Mouse (Mus musculus): ENCODE measurements around the gene Thoc3. TPM values are rescaled to one million over a fixed set of nuclear protein-coding genes. Genes with fewer than 3 reads are reported as not detected.
"Not testable (repeated sequence)": the region's sequence is repeated elsewhere in the genome, so short reads cannot be mapped to it uniquely, and the experiment has no call there.

Gene Thoc3
- 131 and 142 TPM in 2 replicates for polyA plus RNA-seq (2015; fragmentation: Nextera tagmentation; extraction: Ambion mirVana)

GRCm38 (mm10) chr13:54468098-54469011 lies at the start of gene Thoc3:
TSS of gene Thoc3 (minus strand) at chr13:54468849.
- Histone ChIP-seq H3K4me2 (replicated peaks) (peak within 1 kb of the TSS; percentile 90), H3K4me3 (peak within 1 kb of the TSS; percentile 94), H3K4me1 (peaks cover 11% of the 10 kb centered on the region), H3K36me3 (peaks cover 42% of the 10 kb centered on the region), H3K9me3 (peaks cover 15% of the 10 kb centered on the region), H3K9ac (peak within 1 kb of the TSS; percentile 92), H3K27me3 (no peaks in the 10 kb centered on the region), H3K27ac (0 out of 2 replicates have a peak within 1 kb of the TSS, but pooled peaks have one; percentile 10)
- under 1% methylated on average over 67 of the region's 67 CpGs for WGBS
- peak; percentile 95 for ATAC-seq (ENCODE audit: low FRiP score, low read depth)

DNA sequence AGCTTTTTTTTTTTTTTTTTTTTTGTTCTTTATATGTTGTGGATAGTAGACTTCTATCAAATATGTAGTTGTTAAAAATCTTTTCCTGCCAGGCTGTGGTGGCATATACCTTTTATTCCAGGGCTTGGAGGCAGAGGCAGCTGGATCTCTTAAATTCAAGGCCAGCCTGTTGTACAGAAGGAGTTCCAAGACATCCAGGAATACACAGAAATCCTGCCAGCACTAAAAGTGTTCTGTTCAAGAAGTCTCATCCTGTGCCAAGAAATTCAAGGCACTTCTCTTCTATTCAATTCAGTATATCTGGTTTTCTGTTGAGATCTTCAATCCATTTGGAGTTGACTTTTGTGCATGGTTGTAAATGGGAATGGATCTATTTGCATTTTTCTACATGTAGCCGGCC lies 37.3 kb upstream of the Thoc3 start:
- Histone ChIP-seq H3K4me1 (peaks cover 16% of the 10 kb centered on the region), H3K4me3 (no peak overlapping the region), H3K4me2 (replicated peaks) (no peak overlapping the region), H3K36me3 (no peaks in the 10 kb centered on the region), H3K27me3 (no peaks in the 10 kb centered on the region), H3K9ac (no peak overlapping the region), H3K9me3 (no peaks in the 10 kb centered on the region), H3K27ac (no peak overlapping the region)
- no peak for ATAC-seq (ENCODE audit: low FRiP score, low read depth)
- WGBS = 90% methylated on average over 1 of the region's 1 CpGs

GRCm38 (mm10) chr13:54504611-54505260 lies 36.1 kb upstream of the Thoc3 start:
- Histone ChIP-seq H3K27me3 (no peaks in the 10 kb centered on the region), H3K27ac (peak overlapping the region; percentile 70; the same call in 1 of the 2 replicates), H3K4me3 (peak overlapping the region; percentile 75), H3K36me3 (no peaks in the 10 kb centered on the region), H3K9ac (peak overlapping the region; percentile 90), H3K4me1 (peaks cover 16% of the 10 kb centered on the region), H3K9me3 (no peaks in the 10 kb centered on the region), H3K4me2 (replicated peaks) (peak overlapping the region; percentile 88)
- 19% methylated on average over 7 of the region's 7 CpGs for WGBS
- ATAC-seq (ENCODE audit: low FRiP score, low read depth) = no peak

DNA sequence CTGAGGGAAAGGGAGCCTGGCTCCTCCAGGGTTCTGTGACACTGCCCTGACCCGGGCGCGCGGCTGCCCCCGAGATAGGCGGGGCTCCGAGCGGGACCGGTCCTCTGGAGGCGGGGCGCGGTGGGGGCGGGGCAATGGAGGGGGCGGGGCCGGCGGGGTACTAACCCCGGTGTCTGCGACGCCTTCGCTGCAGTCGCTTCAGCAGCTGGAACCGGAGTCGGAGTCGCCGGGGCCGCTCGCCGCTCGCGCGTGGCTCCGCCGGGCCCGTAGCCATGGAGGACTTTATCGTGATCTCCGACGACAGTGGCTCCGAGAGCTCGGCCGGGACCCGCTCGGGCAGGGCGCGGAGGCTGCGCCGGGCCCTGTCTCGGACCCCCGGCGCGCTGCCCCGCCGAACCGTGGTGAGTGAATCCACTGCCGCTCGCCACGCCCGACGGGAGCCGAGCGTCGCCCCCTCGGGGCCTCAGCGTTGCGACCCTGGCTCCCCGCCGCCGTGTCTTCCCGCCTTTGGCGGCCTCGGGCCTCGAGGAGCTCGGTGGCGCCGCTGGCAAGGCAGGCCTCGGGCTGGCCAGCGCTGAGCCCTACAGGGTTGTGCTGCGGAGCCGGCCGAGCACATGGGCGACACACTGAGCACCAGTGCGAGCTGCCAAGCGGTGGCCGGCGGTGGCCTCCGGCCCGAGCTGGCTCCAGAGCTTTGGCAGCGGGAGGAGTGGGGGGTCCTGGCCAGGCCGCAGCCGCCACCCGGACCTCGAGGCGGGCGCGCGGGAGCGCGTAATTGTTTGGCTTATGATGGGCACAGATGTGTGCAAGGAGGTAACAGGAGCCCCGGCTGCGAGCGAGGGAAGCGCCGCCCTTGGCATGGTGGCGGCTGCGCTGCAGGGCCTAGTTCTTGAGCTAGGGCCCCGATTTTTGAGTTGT lies 35.2 kb upstream of the Thoc3 start, which contains the start of gene Simc1:
Simc1 (plus strand) TSS at position 176 of the 918 bp plus-strand sequence.
- ATAC-seq (ENCODE audit: low FRiP score, low read depth) = peak; percentile 90
- under 1% methylated on average over 94 of the region's 105 CpGs for WGBS
- H3K4me1 ChIP-seq = peaks cover 16% of the 10 kb centered on the region

GRCm38 (mm10) chr13:54503278-54503603 lies 34.6 kb upstream of the Thoc3 start:
- no peak; the same call in 1 of the 2 replicates for ATAC-seq (ENCODE audit: low FRiP score, low read depth)
- Histone ChIP-seq H3K36me3 (no peaks in the 10 kb centered on the region), H3K4me2 (replicated peaks) (peak overlapping the region; percentile 88), H3K9ac (peak overlapping the region; percentile 90), H3K4me1 (peaks cover 16% of the 10 kb centered on the region), H3K4me3 (peak overlapping the region; percentile 75), H3K27ac (no peak overlapping the region), H3K9me3 (no peaks in the 10 kb centered on the region), H3K27me3 (no peaks in the 10 kb centered on the region)
- WGBS = under 1% methylated on average over 14 of the region's 14 CpGs

More for the DNA sequence above, 35.2 kb upstream of the Thoc3 start, which contains the start of gene Simc1:
- Histone ChIP-seq H3K36me3 (no peaks in the 10 kb centered on the region), H3K27ac (peak within 1 kb of the TSS; percentile 70), H3K4me3 (peak within 1 kb of the TSS; percentile 75), H3K9ac (peak within 1 kb of the TSS; percentile 90), H3K4me2 (replicated peaks) (peak within 1 kb of the TSS; percentile 88), H3K27me3 (no peaks in the 10 kb centered on the region), H3K9me3 (no peaks in the 10 kb centered on the region)

DNA sequence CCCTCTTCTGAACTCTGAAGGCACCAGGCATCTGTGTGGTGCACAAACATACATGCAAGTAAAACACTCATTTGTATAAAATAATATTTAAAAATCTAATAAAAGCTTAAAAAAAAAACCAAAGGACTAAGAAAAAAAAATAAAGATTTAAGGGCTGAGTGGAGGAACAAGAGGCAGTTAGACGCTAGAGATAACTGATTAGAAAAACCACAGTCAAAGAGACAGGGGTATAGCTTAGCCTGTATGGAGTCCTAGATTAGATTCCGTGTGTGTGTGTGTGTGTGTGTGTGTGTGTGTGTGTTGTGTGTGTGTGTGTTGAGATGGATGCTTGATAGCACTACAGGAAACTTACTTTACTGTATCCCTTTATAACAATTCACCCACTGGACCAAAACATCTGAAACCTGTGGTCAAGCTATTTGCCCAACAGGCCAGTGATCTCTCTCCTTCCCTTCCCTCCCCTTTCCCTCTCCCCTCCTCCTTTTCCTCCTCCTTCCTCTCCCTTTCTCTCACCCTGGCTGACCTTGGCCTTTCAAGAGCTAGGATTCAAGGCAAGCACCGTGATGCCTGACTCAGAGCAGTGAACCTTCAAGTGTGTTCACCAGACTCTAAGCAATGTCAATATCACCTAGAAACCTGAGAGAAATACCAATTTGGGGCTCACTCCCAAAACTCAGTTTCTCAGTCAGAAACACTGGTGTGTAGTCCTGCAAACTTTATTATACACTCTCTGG lies 33.5 kb upstream of the Thoc3 start:
- no peaks in the 10 kb centered on the region for H3K9me3 ChIP-seq
- H3K4me2 ChIP-seq (replicated peaks) = no peak overlapping the region
- H3K36me3 ChIP-seq = no peaks in the 10 kb centered on the region
- H3K4me1 ChIP-seq = peaks cover 16% of the 10 kb centered on the region
- no peaks in the 10 kb centered on the region for H3K27me3 ChIP-seq
- H3K27ac ChIP-seq = no peak overlapping the region
- no peak overlapping the region for H3K4me3 ChIP-seq
- no peak overlapping the region for H3K9ac ChIP-seq
- WGBS = 72% methylated on average over 3 of the region's 3 CpGs
- no peak for ATAC-seq (ENCODE audit: low FRiP score, low read depth)

GRCm38 (mm10) chr13:54501352-54501751 lies 32.7 kb upstream of the Thoc3 start:
- H3K27me3 ChIP-seq = no peaks in the 10 kb centered on the region
- ATAC-seq (ENCODE audit: low FRiP score, low read depth) = no peak
- H3K4me3 ChIP-seq = no peak overlapping the region
- 70% methylated on average over 2 of the region's 2 CpGs for WGBS
- H3K4me2 ChIP-seq (replicated peaks) = no peak overlapping the region
- H3K4me1 ChIP-seq = peaks cover 16% of the 10 kb centered on the region
- H3K9ac ChIP-seq = no peak overlapping the region
- no peaks in the 10 kb centered on the region for H3K9me3 ChIP-seq
- H3K27ac ChIP-seq = no peak overlapping the region
- no peaks in the 10 kb centered on the region for H3K36me3 ChIP-seq

- not testable (repeated sequence) for H3K4me2 ChIP-seq (replicated peaks); H3K9ac ChIP-seq; H3K9me3 ChIP-seq; ATAC-seq (ENCODE audit: low FRiP score, low read depth); H3K4me3 ChIP-seq; H3K36me3 ChIP-seq; H3K27ac ChIP-seq; H3K4me1 ChIP-seq; H3K27me3 ChIP-seq
- WGBS = 94% methylated on average over 7 of the region's 7 CpGs
These were observed 30.9 kb upstream of the Thoc3 start for GRCm38 (mm10) chr13:54499551-54499950.

GRCm38 (mm10) chr13:54491381-54491780 lies 22.7 kb upstream of the Thoc3 start:
- Histone ChIP-seq H3K36me3 (no peaks in the 10 kb centered on the region), H3K9me3 (no peaks in the 10 kb centered on the region), H3K27ac (no peak overlapping the region), H3K4me2 (replicated peaks) (no peak overlapping the region), H3K27me3 (no peaks in the 10 kb centered on the region), H3K4me3 (no peak overlapping the region), H3K4me1 (no peaks in the 10 kb centered on the region), H3K9ac (no peak overlapping the region)
- WGBS = 81% methylated on average over 6 of the region's 6 CpGs
- ATAC-seq (ENCODE audit: low FRiP score, low read depth) = no peak

GRCm38 (mm10) chr13:54490411-54490810 lies 21.8 kb upstream of the Thoc3 start:
- Histone ChIP-seq H3K9me3 (no peaks in the 10 kb centered on the region), H3K4me3 (no peak overlapping the region), H3K4me2 (replicated peaks) (no peak overlapping the region), H3K4me1 (no peaks in the 10 kb centered on the region), H3K27ac (no peak overlapping the region), H3K27me3 (no peaks in the 10 kb centered on the region), H3K36me3 (no peaks in the 10 kb centered on the region), H3K9ac (no peak overlapping the region)
- WGBS = 81% methylated on average over 5 of the region's 5 CpGs
- no peak for ATAC-seq (ENCODE audit: low FRiP score, low read depth)

GRCm38 (mm10) chr13:54481498-54481897 lies 12.8 kb upstream of the Thoc3 start:
- ATAC-seq (ENCODE audit: low FRiP score, low read depth) = no peak
- 88% methylated on average over 14 of the region's 14 CpGs for WGBS
- no peaks in the 10 kb centered on the region for H3K36me3 ChIP-seq

More at GRCm38 (mm10) chr13:54481498-54481897, 12.8 kb upstream of the Thoc3 start:
- Histone ChIP-seq H3K9me3 (no peaks in the 10 kb centered on the region), H3K4me2 (replicated peaks) (no peak overlapping the region), H3K27me3 (0 out of 2 replicates have a peak, but pooled peaks cover 8% of the 10 kb centered on the region), H3K4me1 (no peaks in the 10 kb centered on the region), H3K9ac (no peak overlapping the region), H3K4me3 (no peak overlapping the region), H3K27ac (no peak overlapping the region)
